Mouse (Mus musculus): ENCODE measurements at regions not wholly inside any gene's neighbourhood (a gene's known extent, or its start where the extent isn't known, plus 50 kb on each side); places are given as distances from the start of the nearest gene placed in this dataset.

- 76% methylated on average over 9 of the region's 9 CpGs for WGBS
- peaks cover 3% of the 10 kb centered on the region for H3K4me1 ChIP-seq
- H3K9ac ChIP-seq (replicated peaks), result no peak overlapping the region
- ATAC-seq (ENCODE audit: low FRiP score), result no peak
- no peaks in the 10 kb centered on the region for H3K27me3 ChIP-seq (replicated peaks)
- no peaks in the 10 kb centered on the region for H3K36me3 ChIP-seq
- no peaks in the 10 kb centered on the region for H3K9me3 ChIP-seq (replicated peaks)
- no peak overlapping the region for H3K4me3 ChIP-seq (replicated peaks)
- H3K27ac ChIP-seq (replicated peaks), result no peak overlapping the region
- no peak overlapping the region for H3K4me2 ChIP-seq
Observed at GRCm38 (mm10) chr17:59361119-59361518, 347.9 kb upstream of the Nudt12 start.

- Histone ChIP-seq H3K4me2 (no peak overlapping the region), H3K27me3 (replicated peaks) (no peaks in the 10 kb centered on the region), H3K9ac (replicated peaks) (no peak overlapping the region), H3K27ac (replicated peaks) (no peak overlapping the region), H3K4me3 (replicated peaks) (no peak overlapping the region), H3K9me3 (replicated peaks) (no peaks in the 10 kb centered on the region), H3K4me1 (peaks cover 3% of the 10 kb centered on the region), H3K36me3 (no peaks in the 10 kb centered on the region)
- no peak for ATAC-seq (ENCODE audit: low FRiP score)
- whole genome bisulfite sequencing, result 79% methylated on average over 5 of the region's 5 CpGs
Observed at GRCm38 (mm10) chr17:59359503-59359902, 346.3 kb upstream of the Nudt12 start.

DNA sequence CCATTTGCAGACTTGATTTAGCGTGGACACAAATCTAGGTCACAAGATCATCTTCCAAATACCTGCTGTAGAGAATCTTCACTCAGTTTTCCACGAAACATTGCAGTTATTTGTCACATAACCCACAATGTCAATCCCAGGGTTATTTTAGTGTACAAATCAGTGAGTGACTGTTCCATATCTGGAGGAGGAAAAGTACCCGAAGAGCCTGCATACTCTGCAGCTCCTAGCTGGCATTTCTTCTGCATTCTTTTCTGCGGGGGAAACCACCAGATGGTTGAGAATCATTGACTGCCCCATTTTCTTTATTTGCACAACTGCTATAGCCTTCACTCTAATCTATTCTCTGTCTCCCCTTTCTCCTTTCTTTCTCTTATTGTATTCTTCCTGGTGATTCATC is 332.4 kb upstream of the Nudt12 start:
- Histone ChIP-seq H3K4me2 (no peak overlapping the region), H3K36me3 (no peaks in the 10 kb centered on the region), H3K9me3 (replicated peaks) (no peaks in the 10 kb centered on the region), H3K4me3 (replicated peaks) (no peak overlapping the region), H3K9ac (replicated peaks) (no peak overlapping the region), H3K4me1 (no peaks in the 10 kb centered on the region), H3K27me3 (replicated peaks) (no peaks in the 10 kb centered on the region), H3K27ac (replicated peaks) (no peak overlapping the region)
- WGBS, result 90% methylated on average over 4 of the region's 4 CpGs
- ATAC-seq (ENCODE audit: low FRiP score), result no peak

- no peak overlapping the region for H3K27ac ChIP-seq (replicated peaks)
- no peak for ATAC-seq (ENCODE audit: low FRiP score)
- no peak overlapping the region for H3K4me2 ChIP-seq
- H3K9me3 ChIP-seq (replicated peaks), result no peaks in the 10 kb centered on the region
- 90% methylated on average over 5 of the region's 5 CpGs for WGBS
- no peaks in the 10 kb centered on the region for H3K36me3 ChIP-seq
- H3K27me3 ChIP-seq (replicated peaks), result no peaks in the 10 kb centered on the region
- no peaks in the 10 kb centered on the region for H3K4me1 ChIP-seq
- H3K9ac ChIP-seq (replicated peaks), result no peak overlapping the region
- H3K4me3 ChIP-seq (replicated peaks), result no peak overlapping the region
Observed at GRCm38 (mm10) chr17:59297939-59298338, 284.8 kb upstream of the Nudt12 start.

GRCm38 (mm10) chr17:59281364-59281763 is 268.2 kb upstream of the Nudt12 start:
- ATAC-seq (ENCODE audit: low FRiP score), result no peak
- Histone ChIP-seq H3K36me3 (no peaks in the 10 kb centered on the region), H3K27me3 (replicated peaks) (no peaks in the 10 kb centered on the region), H3K4me1 (no peaks in the 10 kb centered on the region), H3K9me3 (replicated peaks) (no peaks in the 10 kb centered on the region), H3K4me2 (no peak overlapping the region), H3K4me3 (replicated peaks) (no peak overlapping the region), H3K27ac (replicated peaks) (no peak overlapping the region), H3K9ac (replicated peaks) (no peak overlapping the region)
- WGBS, result 73% methylated on average over 3 of the region's 3 CpGs

DNA sequence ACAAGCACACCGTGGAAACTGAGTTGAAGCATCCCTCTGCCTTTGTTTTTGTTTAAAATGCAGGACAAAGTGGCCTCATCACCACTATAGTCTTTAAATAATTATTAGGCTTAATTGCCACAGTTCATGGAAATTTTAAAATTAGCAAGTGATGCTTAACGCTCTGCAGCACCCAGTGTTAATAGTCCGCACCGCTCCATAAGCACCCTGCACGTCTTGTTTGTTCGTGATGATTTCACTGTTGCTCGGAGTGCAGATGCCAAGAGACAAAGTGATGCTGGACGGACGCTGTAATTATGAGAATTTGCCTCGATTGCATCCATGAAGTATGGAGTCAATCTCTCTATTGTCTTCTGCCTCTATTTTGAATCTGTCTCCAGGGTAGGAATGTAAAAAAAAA is 266.6 kb upstream of the Nudt12 start:
- no peak for ATAC-seq (ENCODE audit: low FRiP score)
- H3K4me2 ChIP-seq, result peak overlapping the region; percentile 17; the same call in 1 of the 2 replicates
- no peak overlapping the region for H3K4me3 ChIP-seq (replicated peaks)
- no peaks in the 10 kb centered on the region for H3K9me3 ChIP-seq (replicated peaks)
- H3K36me3 ChIP-seq, result no peaks in the 10 kb centered on the region
- no peak overlapping the region for H3K9ac ChIP-seq (replicated peaks)
- no peaks in the 10 kb centered on the region for H3K4me1 ChIP-seq
- WGBS, result 49% methylated on average over 10 of the region's 10 CpGs
- H3K27ac ChIP-seq (replicated peaks), result no peak overlapping the region
- H3K27me3 ChIP-seq (replicated peaks), result no peaks in the 10 kb centered on the region

- no peak for ATAC-seq (ENCODE audit: low FRiP score)
- Histone ChIP-seq H3K36me3 (no peaks in the 10 kb centered on the region), H3K9me3 (replicated peaks) (no peaks in the 10 kb centered on the region), H3K4me2 (no peak overlapping the region), H3K27ac (replicated peaks) (no peak overlapping the region), H3K27me3 (replicated peaks) (no peaks in the 10 kb centered on the region), H3K4me3 (replicated peaks) (no peak overlapping the region), H3K4me1 (no peaks in the 10 kb centered on the region), H3K9ac (replicated peaks) (no peak overlapping the region)
Observed at GRCm38 (mm10) chr17:59269613-59270012, 256.4 kb upstream of the Nudt12 start.

DNA sequence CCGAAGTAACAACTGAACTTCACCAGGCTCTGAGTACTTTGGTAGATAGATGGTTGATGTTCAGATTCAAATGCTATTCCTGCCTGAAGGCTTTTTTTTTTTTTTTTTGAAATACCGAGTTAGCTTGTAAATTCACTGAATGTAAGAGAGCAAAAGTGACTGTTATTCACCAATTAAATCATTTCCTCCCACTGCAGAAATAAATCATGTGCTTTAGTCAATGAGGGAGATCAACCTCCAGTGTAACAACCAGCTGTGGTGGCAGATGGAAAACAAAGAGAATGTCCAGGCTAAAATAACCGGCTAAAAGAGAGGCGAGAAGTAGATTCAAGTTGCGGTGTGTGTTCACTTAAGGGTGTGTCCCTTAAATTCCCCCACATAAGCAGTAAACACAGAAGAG is 235.8 kb upstream of the Nudt12 start:
- H3K4me2 ChIP-seq, result no peak overlapping the region
- H3K9me3 ChIP-seq (replicated peaks), result no peaks in the 10 kb centered on the region
- H3K4me3 ChIP-seq (replicated peaks), result no peak overlapping the region
- no peaks in the 10 kb centered on the region for H3K4me1 ChIP-seq
- H3K36me3 ChIP-seq, result no peaks in the 10 kb centered on the region
- no peak overlapping the region for H3K27ac ChIP-seq (replicated peaks)
- ATAC-seq (ENCODE audit: low FRiP score), result no peak
- 58% methylated on average over 5 of the region's 5 CpGs for WGBS
- no peak overlapping the region for H3K9ac ChIP-seq (replicated peaks)
- no peaks in the 10 kb centered on the region for H3K27me3 ChIP-seq (replicated peaks)

- Histone ChIP-seq H3K27ac (replicated peaks) (no peak overlapping the region), H3K9me3 (replicated peaks) (no peaks in the 10 kb centered on the region), H3K4me1 (no peaks in the 10 kb centered on the region), H3K36me3 (no peaks in the 10 kb centered on the region), H3K9ac (replicated peaks) (no peak overlapping the region), H3K27me3 (replicated peaks) (no peaks in the 10 kb centered on the region), H3K4me3 (replicated peaks) (no peak overlapping the region), H3K4me2 (no peak overlapping the region)
- no peak for ATAC-seq (ENCODE audit: low FRiP score)
- 94% methylated on average over 2 of the region's 2 CpGs for WGBS
Observed at GRCm38 (mm10) chr17:59232251-59232650, 219.1 kb upstream of the Nudt12 start.

Measured in neural tube, embryonic 15.5 days (tissue).